Mouse (Mus musculus): ENCODE data around the gene Ttc39b.

- TF ChIP-seq ZC3H11A (IDR thresholded peaks at IDR 0.05; ENCODE audit: borderline replicate concordance, low read depth, low read length) (no peak), HCFC1 (IDR thresholded peaks at IDR 0.05; ENCODE audit: borderline replicate concordance, insufficient read depth, low read length) (no peak)
Observed at GRCm38 (mm10) chr4:83259690-83260089, 64.4 kb downstream of the Ttc39b start.
